Mouse (Mus musculus) forebrain, embryonic 10.5 days (tissue): ENCODE measurements around the gene Armc8. TPM values are rescaled to one million over a fixed set of nuclear protein-coding genes. Genes with fewer than 3 reads are reported as not detected.

Experiments used
- DNase-seq: peaks from one replicate; pipeline ENCODE4 v3.0.0-alpha.2; 2017; ENCODE audit warnings: low spot score; ENCODE audit errors: extremely low spot score
- H3K27ac ChIP-seq: fragments of 300-500 bp; sonication (generic); 2 replicates; pipeline ENCODE4 v1.5.1; 2016; ENCODE audit warnings: mild to moderate bottlenecking
- H3K27me3 ChIP-seq: fragments of 300-500 bp; sonication (generic); 2 replicates; pipeline ENCODE4 v1.6.1; 2016; ENCODE audit warnings: mild to moderate bottlenecking; ENCODE audit not compliant: poor library complexity, severe bottlenecking
- H3K36me3 ChIP-seq: fragments of 300-500 bp; sonication (generic); replicated peaks from 2 replicates; pipeline ENCODE4 v1.6.1; 2016; ENCODE audit warnings: mild to moderate bottlenecking, moderate library complexity
- H3K4me1 ChIP-seq: fragments of 300-500 bp; sonication (generic); 2 replicates; pipeline ENCODE4 v1.6.1; 2016
- H3K4me3 ChIP-seq: fragments of 300-500 bp; sonication (generic); 2 replicates; pipeline ENCODE4 v1.5.1; 2016; ENCODE audit warnings: mild to moderate bottlenecking, moderate library complexity
- H3K9me3 ChIP-seq: fragments of 300-500 bp; sonication (generic); 2 replicates; pipeline ENCODE4 v1.6.1; 2016; ENCODE audit warnings: mild to moderate bottlenecking, moderate library complexity
- WGBS: fragments of 180-500 bp; shearing (Covaris S2); methylation state at CpG from one replicate; pipeline ENCODE4 v1.1.7; 2016; 5-methylcytosine and 5-hydroxymethylcytosine counted together
- polyA plus RNA-seq: library from polyadenylated mRNA; unstranded; fragments of >200 nt; fragmentation: Nextera tagmentation; extraction: Ambion mirVana; gene quantifications from 2 replicates; pipeline ENCODE4 v1.2.1, GENCODE M21; 2016

Armc8 gene
- polyA plus RNA-seq, 1 experiment from 2014 or later, result 30.4 TPM

GRCm38 (mm10) chr9:99487841-99488240, 80.9 kb downstream of the Armc8 start:
- H3K36me3 ChIP-seq, result peaks cover 84% of the 10 kb centered on the region
- no peak for DNase-seq
- 91% methylated on average over 3 of the region's 3 CpGs for WGBS

DNA sequence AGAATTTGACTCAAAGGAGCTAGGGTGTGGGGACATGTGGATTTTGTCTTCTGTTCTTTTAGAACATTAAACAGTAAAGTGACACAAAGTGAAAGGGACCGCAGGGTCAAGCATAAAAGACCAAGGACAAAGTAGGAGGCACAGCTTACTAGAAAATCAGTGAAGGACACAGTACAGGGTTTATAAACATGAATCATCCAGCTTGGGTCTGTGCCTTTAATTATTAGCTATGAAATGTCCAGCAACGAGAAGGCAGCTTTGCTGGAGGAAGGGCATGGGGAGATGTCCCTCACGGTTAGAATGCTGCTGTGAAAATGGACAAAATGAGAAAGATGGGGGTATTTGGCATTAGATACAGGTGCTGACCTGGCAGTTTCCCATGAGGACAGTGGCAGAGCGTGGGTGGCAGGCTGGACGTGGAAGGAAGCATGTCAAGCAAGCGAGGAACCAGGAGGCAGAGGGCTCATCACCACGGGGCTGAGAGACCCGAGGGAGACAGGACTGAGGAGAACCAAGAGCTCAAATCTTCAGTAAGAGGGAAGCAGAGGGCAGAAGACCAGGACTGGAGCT, 81.5 kb downstream of the Armc8 start:
- no peak overlapping the region for H3K27ac ChIP-seq
- no peaks in the 10 kb centered on the region for H3K27me3 ChIP-seq
- no peak for DNase-seq
- 95% methylated on average over 8 of the region's 8 CpGs for WGBS
- no peaks in the 10 kb centered on the region for H3K4me1 ChIP-seq
- H3K4me3 ChIP-seq, result no peak overlapping the region
- no peaks in the 10 kb centered on the region for H3K9me3 ChIP-seq
- H3K36me3 ChIP-seq, result peaks cover 85% of the 10 kb centered on the region

More at GRCm38 (mm10) chr9:99487841-99488240, 80.9 kb downstream of the Armc8 start:
- H3K27me3 ChIP-seq, result no peaks in the 10 kb centered on the region
- no peak overlapping the region for H3K4me3 ChIP-seq
- no peaks in the 10 kb centered on the region for H3K9me3 ChIP-seq
- no peaks in the 10 kb centered on the region for H3K4me1 ChIP-seq
- H3K27ac ChIP-seq, result no peak overlapping the region

- H3K4me3 ChIP-seq, result no peak overlapping the region
- peaks cover 97% of the 10 kb centered on the region for H3K36me3 ChIP-seq
- H3K9me3 ChIP-seq, result no peaks in the 10 kb centered on the region
- no peak overlapping the region for H3K27ac ChIP-seq
- H3K27me3 ChIP-seq, result no peaks in the 10 kb centered on the region
- no peak for DNase-seq
- H3K4me1 ChIP-seq, result no peaks in the 10 kb centered on the region
- 95% methylated on average over 4 of the region's 4 CpGs for WGBS
These were observed 83.6 kb downstream of the Armc8 start for GRCm38 (mm10) chr9:99485144-99485543.

DNA sequence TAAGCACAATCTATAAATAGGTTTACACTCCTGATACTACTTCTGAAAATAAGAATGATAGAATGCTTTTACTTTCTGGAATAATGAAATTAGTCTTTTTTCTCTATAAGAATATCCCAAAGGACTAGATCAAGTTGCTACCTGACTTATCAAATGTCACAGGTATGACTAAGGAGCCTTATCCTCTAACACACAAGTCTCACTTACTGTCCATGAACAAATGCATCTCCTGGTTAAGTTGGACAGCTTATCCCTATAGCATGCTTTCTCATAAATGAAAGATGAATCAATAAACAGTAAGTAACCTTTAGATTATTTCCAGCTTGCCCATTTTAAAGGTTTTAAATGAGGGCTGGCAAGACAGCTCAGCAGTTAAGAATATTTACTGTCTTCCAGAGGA, 84.1 kb downstream of the Armc8 start:
- Histone ChIP-seq H3K36me3 (peaks cover 93% of the 10 kb centered on the region), H3K9me3 (no peaks in the 10 kb centered on the region)

DNA sequence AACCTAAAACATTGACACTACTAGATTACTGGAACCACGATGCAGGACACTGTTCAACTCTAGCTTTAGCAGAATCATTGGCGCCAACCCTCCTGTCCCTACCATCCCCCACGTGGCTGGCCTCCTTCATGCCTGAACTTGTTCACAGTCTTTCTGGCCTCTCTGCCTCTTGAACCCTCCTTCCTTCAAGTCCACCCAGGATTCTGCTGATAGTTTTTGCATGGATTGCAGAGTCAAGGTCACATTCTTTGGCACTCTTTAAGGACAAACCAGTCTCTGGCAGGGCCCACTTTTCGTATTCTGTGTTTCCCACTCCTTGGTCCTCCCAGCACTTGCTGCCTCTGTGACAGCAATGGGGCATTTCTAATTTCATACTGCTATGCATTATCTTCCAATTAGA, 85.5 kb downstream of the Armc8 start:
- no peak for DNase-seq
- Histone ChIP-seq H3K9me3 (no peaks in the 10 kb centered on the region), H3K27me3 (no peaks in the 10 kb centered on the region), H3K36me3 (peaks cover 88% of the 10 kb centered on the region), H3K4me1 (no peaks in the 10 kb centered on the region), H3K4me3 (no peak overlapping the region), H3K27ac (no peak overlapping the region)
- 93% methylated on average over 4 of the region's 4 CpGs for WGBS

More for the DNA sequence above, 84.1 kb downstream of the Armc8 start:
- H3K4me3 ChIP-seq, result no peak overlapping the region
- H3K27me3 ChIP-seq, result no peaks in the 10 kb centered on the region
- no peak for DNase-seq
- no peaks in the 10 kb centered on the region for H3K4me1 ChIP-seq
- no peak overlapping the region for H3K27ac ChIP-seq

- WGBS, result 90% methylated on average over 4 of the region's 4 CpGs
- no peak for DNase-seq
- H3K36me3 ChIP-seq, result peaks cover 75% of the 10 kb centered on the region
- H3K9me3 ChIP-seq, result no peaks in the 10 kb centered on the region
- no peaks in the 10 kb centered on the region for H3K4me1 ChIP-seq
- H3K4me3 ChIP-seq, result no peak overlapping the region
- no peaks in the 10 kb centered on the region for H3K27me3 ChIP-seq
- no peak overlapping the region for H3K27ac ChIP-seq
These were observed 87.9 kb downstream of the Armc8 start for GRCm38 (mm10) chr9:99480764-99481163.

- no peaks in the 10 kb centered on the region for H3K4me1 ChIP-seq
- peaks cover 76% of the 10 kb centered on the region for H3K36me3 ChIP-seq
- WGBS, result 90% methylated on average over 9 of the region's 9 CpGs
- DNase-seq, result no peak
- H3K9me3 ChIP-seq, result no peaks in the 10 kb centered on the region
- no peak overlapping the region for H3K27ac ChIP-seq
- H3K27me3 ChIP-seq, result no peaks in the 10 kb centered on the region
- no peak overlapping the region for H3K4me3 ChIP-seq
These were observed 89.5 kb downstream of the Armc8 start for GRCm38 (mm10) chr9:99479181-99479711.

DNA sequence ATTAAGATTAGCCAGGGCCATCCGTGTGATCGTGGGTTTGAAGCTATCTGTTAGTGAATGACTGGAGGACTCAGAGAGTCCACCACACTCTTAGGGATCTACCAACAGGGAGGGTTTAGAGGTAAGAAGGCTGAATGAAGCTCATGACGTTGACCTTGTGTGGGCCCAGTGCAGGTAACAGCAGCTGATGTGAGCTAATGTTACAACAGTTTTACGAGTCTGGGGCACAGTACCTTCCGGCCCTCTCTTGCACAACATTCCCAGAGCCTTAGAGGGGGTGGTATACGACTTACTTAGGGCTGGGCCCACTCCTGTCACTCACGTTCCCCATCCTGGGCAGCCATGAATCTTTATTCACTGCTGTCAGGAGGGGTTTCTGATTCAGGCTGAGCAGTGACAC, 97.4 kb downstream of the Armc8 start:
- H3K4me1 ChIP-seq, result no peaks in the 10 kb centered on the region
- DNase-seq, result no peak
- 86% methylated on average over 7 of the region's 7 CpGs for WGBS
- no peaks in the 10 kb centered on the region for H3K27me3 ChIP-seq
- no peak overlapping the region for H3K4me3 ChIP-seq
- H3K27ac ChIP-seq, result no peak overlapping the region
- peaks cover 21% of the 10 kb centered on the region for H3K36me3 ChIP-seq
- no peaks in the 10 kb centered on the region for H3K9me3 ChIP-seq

- no peaks in the 10 kb centered on the region for H3K4me1 ChIP-seq
- no peak overlapping the region for H3K27ac ChIP-seq
- no peak for DNase-seq
- H3K4me3 ChIP-seq, result no peak overlapping the region
- H3K36me3 ChIP-seq, result peaks cover 13% of the 10 kb centered on the region
- H3K27me3 ChIP-seq, result no peaks in the 10 kb centered on the region
- H3K9me3 ChIP-seq, result no peaks in the 10 kb centered on the region
- WGBS, result 85% methylated on average over 16 of the region's 16 CpGs
These were observed 98.2 kb downstream of the Armc8 start for GRCm38 (mm10) chr9:99470347-99471092.

GRCm38 (mm10) chr9:99469681-99470273, 98.9 kb downstream of the Armc8 start:
- WGBS, result 70% methylated on average over 8 of the region's 8 CpGs
- DNase-seq, result no peak
- Histone ChIP-seq H3K27ac (no peak overlapping the region), H3K27me3 (no peaks in the 10 kb centered on the region), H3K9me3 (no peaks in the 10 kb centered on the region), H3K4me3 (no peak overlapping the region), H3K36me3 (peaks cover 5% of the 10 kb centered on the region), H3K4me1 (no peaks in the 10 kb centered on the region)

DNA sequence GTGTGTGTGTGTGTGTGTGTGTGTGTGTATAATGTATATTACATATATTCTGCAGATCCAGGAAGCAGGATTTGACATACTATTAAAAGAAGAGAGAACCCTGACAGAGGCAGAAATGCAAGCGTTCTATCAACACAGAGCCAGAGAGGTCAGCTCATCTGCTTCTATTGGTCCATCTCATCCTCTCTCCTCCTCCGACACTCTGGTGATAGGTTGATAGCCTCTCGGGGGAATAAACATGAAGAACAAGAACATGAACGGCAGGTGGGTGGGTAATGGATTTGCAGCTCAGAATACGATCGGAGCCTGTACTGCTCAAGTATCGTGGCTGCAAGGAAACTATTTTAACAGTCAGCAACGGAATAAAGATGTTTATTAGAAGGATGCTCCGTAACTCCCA, 100.1 kb downstream of the Armc8 start:
- Histone ChIP-seq H3K4me1 (no peaks in the 10 kb centered on the region), H3K9me3 (no peaks in the 10 kb centered on the region), H3K36me3 (no peaks in the 10 kb centered on the region), H3K27ac (no peak overlapping the region), H3K27me3 (no peaks in the 10 kb centered on the region), H3K4me3 (no peak overlapping the region)
- 90% methylated on average over 9 of the region's 9 CpGs for WGBS
- DNase-seq, result no peak

- no peak for DNase-seq
- no peaks in the 10 kb centered on the region for H3K4me1 ChIP-seq
- no peaks in the 10 kb centered on the region for H3K36me3 ChIP-seq
- H3K27ac ChIP-seq, result no peak overlapping the region
- 90% methylated on average over 6 of the region's 6 CpGs for WGBS
- no peak overlapping the region for H3K4me3 ChIP-seq
- H3K27me3 ChIP-seq, result no peaks in the 10 kb centered on the region
- H3K9me3 ChIP-seq, result no peaks in the 10 kb centered on the region
These were observed 103.8 kb downstream of the Armc8 start for GRCm38 (mm10) chr9:99464876-99465275.

DNA sequence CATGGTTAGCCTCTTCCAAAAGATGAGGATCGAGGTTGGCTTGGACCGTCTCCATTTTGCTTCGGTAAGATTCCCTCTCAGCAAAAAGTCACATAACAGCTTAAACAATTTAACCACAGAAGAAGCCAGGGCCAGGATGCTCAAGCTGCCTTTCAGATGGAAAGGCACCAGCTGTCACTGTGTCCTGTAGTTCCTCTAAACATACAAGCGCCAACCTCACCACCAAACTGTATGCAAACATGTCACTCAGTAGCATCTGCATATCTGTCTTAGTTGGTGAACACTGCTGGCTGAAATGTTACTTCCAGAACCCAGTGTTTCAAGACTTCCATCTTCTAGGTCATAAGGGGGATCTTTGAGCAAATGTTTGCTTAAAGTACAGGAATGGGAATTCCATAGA, 109.0 kb downstream of the Armc8 start:
- Histone ChIP-seq H3K36me3 (no peaks in the 10 kb centered on the region), H3K9me3 (no peaks in the 10 kb centered on the region), H3K4me3 (no peak overlapping the region), H3K4me1 (no peaks in the 10 kb centered on the region), H3K27ac (no peak overlapping the region), H3K27me3 (no peaks in the 10 kb centered on the region)
- 94% methylated on average over 4 of the region's 4 CpGs for WGBS
- DNase-seq, result no peak
